Mouse (Mus musculus): ENCODE results near the gene Tjp1.

- no peak for TF ChIP-seq POLR2A (IDR thresholded peaks at IDR 0.05; ENCODE audit: extremely low read depth, insufficient read depth, low read length)
- TF ChIP-seq CTCF (IDR thresholded peaks at IDR 0.05; ENCODE audit: extremely low read depth, insufficient read depth, low read length) = no peak
These were observed 116.9 kb downstream of the Tjp1 start for GRCm38 (mm10) chr7:65410668-65411067.
